Mouse (Mus musculus): Measurements from ENCODE around the gene Fxyd1. TPM values are rescaled to one million over a fixed set of nuclear protein-coding genes. Genes with fewer than 3 reads are reported as not detected.

The Fxyd1 gene
- total and polyA plus RNA-seq, 3 experiments, result 839 to 1,851 (median 985) TPM

DNA sequence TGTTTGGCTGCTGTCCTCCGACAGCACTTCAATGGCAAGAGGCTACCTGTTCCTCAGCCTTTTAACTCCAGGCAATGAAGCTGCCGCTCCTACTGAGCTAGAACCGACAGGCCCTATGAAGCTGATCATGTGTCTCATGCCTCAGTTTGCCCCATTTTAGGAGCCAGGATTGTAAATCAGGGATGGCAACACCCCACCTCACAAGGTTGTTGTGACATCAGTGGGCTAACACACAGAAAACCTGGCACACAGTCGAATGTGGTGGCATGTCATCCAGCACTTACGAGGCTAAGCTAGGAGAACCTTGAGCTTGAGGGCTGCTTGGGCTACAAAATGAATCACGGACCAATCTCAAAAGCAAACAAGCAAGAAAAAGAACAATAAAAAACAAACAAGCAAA is 1.2 kb upstream of the Fxyd1 start:
- Histone ChIP-seq H3K79me2 (replicated peaks; ENCODE audit: control insufficient read depth, insufficient read depth, low read length) (no peaks in the 10 kb centered on the region), H3K4me1 (ENCODE audit: control insufficient read depth, insufficient read depth, low read length) (peaks cover 4% of the 10 kb centered on the region), H3K4me3 (no peak overlapping the region), H3K36me3 (ENCODE audit: control insufficient read depth, insufficient read depth, low read length) (no peaks in the 10 kb centered on the region), H3K27ac (no peak overlapping the region), H3K9ac (ENCODE audit: low read depth, low read length) (no peak overlapping the region), H3K27me3 (ENCODE audit: control insufficient read depth, insufficient read depth, low read length) (no peaks in the 10 kb centered on the region)
- no peak for TF ChIP-seq POLR2A (IDR thresholded peaks at IDR 0.05; ENCODE audit: insufficient read depth, low read depth, low read length)
- no peak for TF ChIP-seq CTCF (IDR thresholded peaks at IDR 0.05)
- TF ChIP-seq EP300 (IDR thresholded peaks at IDR 0.05; ENCODE audit: insufficient read depth, low read depth, low read length), result no peak
- DNase-seq, result no peak
- 91% methylated on average over 6 of the region's 6 CpGs for WGBS
- intact Hi-C loops (cut with DNase I), result loop anchor here (2.0 to 5.0 kb wide), 2 partner anchors 23 to 114 kb away; no protein-coding TSS in a partner anchor

DNA sequence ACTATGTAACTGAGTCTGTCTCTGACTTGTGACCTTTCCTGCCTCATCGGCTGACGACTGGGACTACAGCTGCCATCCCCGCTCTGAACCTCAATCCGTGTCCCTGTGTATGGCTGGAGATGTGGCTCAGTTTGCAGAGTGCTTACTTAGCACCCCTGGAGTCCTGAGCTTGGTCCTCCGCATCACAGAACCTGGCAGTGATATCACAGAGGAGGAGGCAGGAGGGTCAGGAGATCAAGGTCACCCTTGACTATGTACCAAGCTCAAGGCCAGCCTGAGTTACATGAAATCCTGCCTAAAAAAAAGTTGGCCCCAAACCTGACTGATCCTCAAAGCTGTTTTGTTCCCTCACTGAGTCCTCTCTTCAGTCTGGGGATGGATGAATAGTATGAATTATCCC is 731 bp upstream of the Fxyd1 start:
- no peak overlapping the region for H3K27ac ChIP-seq
- TF ChIP-seq EP300 (IDR thresholded peaks at IDR 0.05; ENCODE audit: insufficient read depth, low read depth, low read length), result no peak
- no peak for TF ChIP-seq CTCF (IDR thresholded peaks at IDR 0.05)
- TF ChIP-seq POLR2A (IDR thresholded peaks at IDR 0.05; ENCODE audit: insufficient read depth, low read depth, low read length), result no peak
- no peak overlapping the region for H3K9ac ChIP-seq (ENCODE audit: low read depth, low read length)
- no peak for DNase-seq
- H3K4me3 ChIP-seq, result no peak overlapping the region
- no peaks in the 10 kb centered on the region for H3K79me2 ChIP-seq (replicated peaks; ENCODE audit: control insufficient read depth, insufficient read depth, low read length)
- intact Hi-C loops (cut with DNase I), result loop anchor here (2.0 to 5.0 kb wide), 2 partner anchors 23 to 115 kb away; no protein-coding TSS in a partner anchor
- 77% methylated on average over 5 of the region's 5 CpGs for WGBS
- no peaks in the 10 kb centered on the region for H3K36me3 ChIP-seq (ENCODE audit: control insufficient read depth, insufficient read depth, low read length)
- peaks cover 4% of the 10 kb centered on the region for H3K4me1 ChIP-seq (ENCODE audit: control insufficient read depth, insufficient read depth, low read length)
- no peaks in the 10 kb centered on the region for H3K27me3 ChIP-seq (ENCODE audit: control insufficient read depth, insufficient read depth, low read length)

DNA sequence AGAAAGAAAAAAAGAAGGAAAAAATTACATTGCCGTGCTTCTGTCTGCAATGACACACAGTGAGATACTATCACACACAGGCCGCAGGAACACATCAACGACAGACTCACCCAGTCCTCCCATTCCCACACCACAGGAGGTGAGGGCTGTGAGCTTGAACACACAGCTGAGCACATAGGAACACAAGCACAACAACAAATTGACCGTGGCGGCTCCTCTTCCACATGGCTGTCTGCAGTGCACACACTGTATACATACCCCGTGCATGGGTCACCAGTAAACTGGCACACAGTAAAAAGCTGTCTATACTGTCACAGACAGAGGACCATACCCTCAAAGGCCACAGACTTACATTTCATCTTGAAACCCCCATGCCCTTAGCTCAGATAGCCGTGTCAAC is 551 bp downstream of the Fxyd1 start:
- peaks cover 7% of the 10 kb centered on the region for H3K4me1 ChIP-seq (ENCODE audit: control insufficient read depth, insufficient read depth, low read length)

DNA sequence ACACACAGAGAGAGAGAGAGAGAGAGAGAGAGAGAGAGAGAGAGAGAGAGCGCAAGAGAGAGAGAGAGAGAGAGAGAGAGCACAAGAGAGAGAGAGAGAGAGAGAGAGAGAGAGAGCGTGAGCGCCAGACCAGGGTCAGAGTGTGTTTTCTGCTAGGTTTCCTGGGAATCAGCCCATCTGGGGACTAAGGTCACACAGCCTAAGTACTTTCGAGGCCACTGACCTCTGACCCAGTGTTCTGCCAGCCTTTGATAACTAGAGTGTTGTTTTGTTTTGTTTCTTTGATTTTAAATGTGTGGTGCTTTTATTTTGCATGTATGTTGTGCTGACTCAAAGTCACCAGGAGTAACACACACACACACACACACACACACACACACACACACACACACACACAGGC is 1.1 kb downstream of the Fxyd1 start:
- Histone ChIP-seq H3K36me3 (ENCODE audit: control insufficient read depth, insufficient read depth, low read length) (no peaks in the 10 kb centered on the region), H3K9ac (ENCODE audit: low read depth, low read length) (peak overlapping the region; percentile 27; the same call in 1 of the 2 replicates), H3K4me1 (ENCODE audit: control insufficient read depth, insufficient read depth, low read length) (peaks cover 7% of the 10 kb centered on the region), H3K79me2 (replicated peaks; ENCODE audit: control insufficient read depth, insufficient read depth, low read length) (no peaks in the 10 kb centered on the region), H3K4me3 (no peak overlapping the region), H3K27me3 (ENCODE audit: control insufficient read depth, insufficient read depth, low read length) (no peaks in the 10 kb centered on the region), H3K27ac (peak overlapping the region; percentile 80)
- TF ChIP-seq CTCF (IDR thresholded peaks at IDR 0.05) (no peak), EP300 (IDR thresholded peaks at IDR 0.05; ENCODE audit: insufficient read depth, low read depth, low read length) (no peak), POLR2A (IDR thresholded peaks at IDR 0.05; ENCODE audit: insufficient read depth, low read depth, low read length) (no peak)
- peak; percentile 39 to 43 for DNase-seq
- intact Hi-C loops (cut with DNase I), result loop anchor here (5.0 kb wide), 1 partner anchor 116 kb away; no protein-coding TSS in a partner anchor
- 31% methylated on average over 3 of the region's 4 CpGs for WGBS

More for the DNA sequence above, 551 bp downstream of the Fxyd1 start:
- no peak overlapping the region for H3K4me3 ChIP-seq
- DNase-seq, result no peak
- no peak for TF ChIP-seq POLR2A (IDR thresholded peaks at IDR 0.05; ENCODE audit: insufficient read depth, low read depth, low read length)
- no peak for TF ChIP-seq CTCF (IDR thresholded peaks at IDR 0.05)
- TF ChIP-seq EP300 (IDR thresholded peaks at IDR 0.05; ENCODE audit: insufficient read depth, low read depth, low read length), result no peak
- H3K9ac ChIP-seq (ENCODE audit: low read depth, low read length), result no peak overlapping the region
- WGBS, result 85% methylated on average over 7 of the region's 7 CpGs
- H3K27ac ChIP-seq, result peak overlapping the region; percentile 80
- no peaks in the 10 kb centered on the region for H3K79me2 ChIP-seq (replicated peaks; ENCODE audit: control insufficient read depth, insufficient read depth, low read length)
- H3K27me3 ChIP-seq (ENCODE audit: control insufficient read depth, insufficient read depth, low read length), result no peaks in the 10 kb centered on the region
- intact Hi-C loops (cut with DNase I), result loop anchor here (5.0 kb wide), 1 partner anchor 116 kb away; no protein-coding TSS in a partner anchor
- H3K36me3 ChIP-seq (ENCODE audit: control insufficient read depth, insufficient read depth, low read length), result no peaks in the 10 kb centered on the region

DNA sequence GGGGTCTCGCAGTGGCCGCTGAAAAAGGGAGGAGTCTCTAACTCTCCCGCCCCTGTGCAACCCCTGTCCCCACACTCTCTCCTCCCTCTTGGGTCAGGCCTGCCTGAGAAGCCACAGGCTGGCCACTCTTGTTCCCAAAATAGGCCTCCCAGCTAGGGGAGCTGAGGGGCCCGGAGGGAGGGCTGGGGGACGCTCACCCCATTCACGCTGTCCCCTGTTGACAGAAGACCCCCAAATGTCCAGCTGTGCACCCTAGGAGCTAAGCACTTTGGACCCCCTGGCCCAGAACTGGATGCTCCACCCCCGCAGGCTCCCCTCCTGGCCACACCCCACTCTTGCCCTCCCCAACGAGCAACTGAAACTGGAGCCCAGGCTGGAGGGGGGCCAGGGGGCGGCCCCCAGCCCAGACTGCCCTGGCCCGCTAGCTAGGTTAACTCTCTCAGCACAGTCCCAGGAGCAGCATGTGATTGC is 1.6 kb downstream of the Fxyd1 start:
- Histone ChIP-seq H3K79me2 (replicated peaks; ENCODE audit: control insufficient read depth, insufficient read depth, low read length) (no peaks in the 10 kb centered on the region), H3K36me3 (ENCODE audit: control insufficient read depth, insufficient read depth, low read length) (no peaks in the 10 kb centered on the region), H3K4me1 (ENCODE audit: control insufficient read depth, insufficient read depth, low read length) (peaks cover 7% of the 10 kb centered on the region), H3K9ac (ENCODE audit: low read depth, low read length) (peak overlapping the region; percentile 76), H3K27ac (peak overlapping the region; percentile 93), H3K4me3 (peak overlapping the region; percentile 62), H3K27me3 (ENCODE audit: control insufficient read depth, insufficient read depth, low read length) (no peaks in the 10 kb centered on the region; the same call in 1 of the 2 replicates)
- intact Hi-C loops (cut with DNase I), result loop anchor here (5.0 kb wide), 1 partner anchor 117 kb away; no protein-coding TSS in a partner anchor
- 22% methylated on average over 10 of the region's 10 CpGs for WGBS
- peak; percentile 91 to 92 for DNase-seq
- TF ChIP-seq POLR2A (IDR thresholded peaks at IDR 0.05; ENCODE audit: insufficient read depth, low read depth, low read length) (peak; percentile 66), CTCF (IDR thresholded peaks at IDR 0.05) (no peak)

DNA sequence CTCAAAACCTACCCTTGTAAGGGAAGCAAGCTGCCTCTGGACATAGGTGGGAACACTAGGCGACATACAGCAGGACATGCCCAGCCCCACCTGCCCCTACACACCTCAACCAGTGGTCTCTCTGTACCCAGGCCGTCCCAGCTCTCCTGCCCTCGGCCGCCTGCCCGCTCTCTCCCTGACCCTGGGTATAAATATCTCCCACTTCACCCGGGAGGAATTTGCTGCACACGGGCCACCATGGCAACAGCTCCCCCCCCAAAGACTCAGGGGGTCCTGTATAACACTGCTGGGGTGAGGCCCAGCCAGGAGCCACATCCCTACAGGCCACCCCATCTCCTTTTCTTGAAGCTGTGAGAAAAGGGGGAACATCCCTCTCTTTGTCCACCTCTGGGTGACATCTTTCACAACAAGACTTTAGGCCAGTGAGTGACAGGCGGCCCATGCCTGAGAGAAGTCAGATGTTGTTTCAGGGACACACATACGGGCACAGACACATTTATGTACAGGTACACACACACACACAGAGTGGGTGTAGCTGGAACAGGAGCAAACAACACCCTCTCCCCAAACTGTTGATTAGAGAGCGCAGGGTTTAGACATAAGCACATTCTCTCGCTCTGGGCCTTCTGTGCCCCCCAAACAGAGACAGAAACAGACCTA is 2.2 kb downstream of the Fxyd1 start:
- DNase-seq, result peak; percentile 75 to 80
- intact Hi-C loops (cut with DNase I), result loop anchor here (5.0 kb wide), 2 partner anchors 82 to 118 kb away; partner anchors contain the start of genes Fam187b and Lsr
- Histone ChIP-seq H3K27me3 (ENCODE audit: control insufficient read depth, insufficient read depth, low read length) (no peaks in the 10 kb centered on the region; the same call in 1 of the 2 replicates), H3K27ac (peak overlapping the region; percentile 93), H3K9ac (ENCODE audit: low read depth, low read length) (peak overlapping the region; percentile 76), H3K79me2 (replicated peaks; ENCODE audit: control insufficient read depth, insufficient read depth, low read length) (no peaks in the 10 kb centered on the region), H3K4me1 (ENCODE audit: control insufficient read depth, insufficient read depth, low read length) (peaks cover 7% of the 10 kb centered on the region), H3K4me3 (peak overlapping the region; percentile 62), H3K36me3 (ENCODE audit: control insufficient read depth, insufficient read depth, low read length) (no peaks in the 10 kb centered on the region)
- WGBS, result 42% methylated on average over 11 of the region's 11 CpGs
- TF ChIP-seq CTCF (IDR thresholded peaks at IDR 0.05) (no peak), EP300 (IDR thresholded peaks at IDR 0.05; ENCODE audit: insufficient read depth, low read depth, low read length) (0 out of 2 replicates have a peak, but pooled peaks have one; percentile 25), POLR2A (IDR thresholded peaks at IDR 0.05; ENCODE audit: insufficient read depth, low read depth, low read length) (peak; percentile 72)
